Mouse (Mus musculus) cerebellum, adult 2 months (tissue): ENCODE results near the gene 1810024B03Rik. TPM values are rescaled to one million over a fixed set of nuclear protein-coding genes. Genes with fewer than 3 reads are reported as not detected.
"Not testable (repeated sequence)": the region's sequence is repeated elsewhere in the genome, so short reads cannot be mapped to it uniquely, and the experiment has no call there.

ENCODE experiments used
- DNase-seq, 2 experiments: peaks; one replicate each; pipeline ENCODE4 v3.0.0; 2021
- H3K27ac ChIP-seq: fragments of 200-500 bp; 2 replicates; pipeline ENCODE4 v1.5.1; 2012; ENCODE audit warnings: low read length, control low read depth, inconsistent platforms; ENCODE audit not compliant: insufficient read depth
- H3K27me3 ChIP-seq: fragments of 200-500 bp; 2 replicates; pipeline ENCODE4 v1.6.1; 2012; ENCODE audit warnings: inconsistent platforms, mild to moderate bottlenecking, low read length, moderate library complexity; ENCODE audit not compliant: control insufficient read depth, insufficient read depth
- H3K4me1 ChIP-seq: fragments of 200-500 bp; 2 replicates; pipeline ENCODE4 v1.6.1; 2011; ENCODE audit warnings: low read length; ENCODE audit not compliant: control insufficient read depth, insufficient read depth
- H3K4me3 ChIP-seq: fragments of 200-500 bp; replicated peaks from 2 replicates; pipeline ENCODE3; 2011; ENCODE audit warnings: mild to moderate bottlenecking, low read depth, low read length, control low read depth; ENCODE audit not compliant: insufficient read depth
- CTCF ChIP-seq: fragments of 200-500 bp; IDR thresholded peaks from 2 replicates; pipeline ENCODE4 v1.5.1; 2011; ENCODE audit warnings: low read depth, mild to moderate bottlenecking, control low read depth, low read length, moderate library complexity, borderline replicate concordance; ENCODE audit not compliant: insufficient read depth
- POLR2A ChIP-seq: fragments of 200-500 bp; IDR thresholded peaks from 2 replicates; pipeline ENCODE4 v1.6.1; 2011; ENCODE audit warnings: low read length, control low read depth, borderline replicate concordance; ENCODE audit not compliant: insufficient read depth
- WGBS: fragments of 180-500 bp; shearing (Covaris S2); methylation state at CpG from one replicate; pipeline ENCODE4 v1.1.7; 2018; 5-methylcytosine and 5-hydroxymethylcytosine counted together
- polyA plus RNA-seq: library from polyadenylated mRNA; depleted of rRNA; stranded (reverse); fragments of >200 nt; gene quantifications from 2 replicates; pipeline ENCODE4 v1.2.3, GENCODE M21; 2012

1810024B03Rik gene
- polyA plus RNA-seq, 1 experiment = 1.1 TPM

DNA sequence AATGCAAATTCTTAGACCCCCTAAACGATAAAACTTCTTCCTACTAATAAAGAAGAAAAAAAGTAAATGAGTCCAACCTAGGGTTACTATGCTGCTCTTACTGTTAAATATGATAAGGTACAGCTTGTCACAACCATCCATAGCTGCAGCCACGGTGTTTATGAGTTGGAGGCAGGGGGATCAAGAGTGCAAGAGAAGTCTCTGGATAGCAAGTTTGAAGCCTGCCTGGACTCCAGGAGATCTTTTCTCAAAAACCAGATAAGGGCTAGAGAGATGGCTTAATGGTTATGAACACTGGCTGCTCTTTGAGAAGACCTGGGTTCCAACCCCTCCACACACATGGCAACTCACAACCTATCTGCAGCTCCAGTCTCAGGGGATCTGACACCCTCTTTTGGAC is 1.2 kb downstream of the 1810024B03Rik start:
- H3K4me1 ChIP-seq = no peaks in the 10 kb centered on the region
- H3K27ac ChIP-seq = no peak overlapping the region
- no peak for DNase-seq
- no peak overlapping the region for H3K4me3 ChIP-seq
- 90% methylated on average over 2 of the region's 2 CpGs for WGBS
- TF ChIP-seq CTCF = no peak
- no peak for TF ChIP-seq POLR2A
- no peaks in the 10 kb centered on the region for H3K27me3 ChIP-seq

DNA sequence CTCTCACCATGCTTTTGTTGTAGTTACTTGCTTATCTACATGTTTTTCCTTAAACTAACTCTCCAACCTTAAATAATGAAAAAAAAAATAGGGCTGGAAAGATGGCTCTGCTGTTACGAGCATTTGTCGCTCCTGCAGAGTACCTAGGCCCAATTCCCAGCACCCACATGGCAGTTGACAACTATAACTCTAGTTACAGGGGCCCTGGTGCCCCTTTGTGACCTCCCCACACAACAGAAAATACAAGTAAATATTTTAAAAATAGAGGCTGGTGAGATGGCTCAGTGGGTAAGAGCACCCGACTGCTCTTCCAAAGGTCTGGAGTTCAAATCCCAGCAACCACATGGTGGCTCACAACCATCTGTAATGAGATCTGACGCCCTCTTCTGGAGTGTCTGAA is 2.1 kb downstream of the 1810024B03Rik start:
- H3K4me3 ChIP-seq, DNase-seq, H3K27ac ChIP-seq, H3K4me1 ChIP-seq, H3K27me3 ChIP-seq: not testable (repeated sequence)
- whole genome bisulfite sequencing = 85% methylated on average over 4 of the region's 4 CpGs

- peak; percentile 40 to 62 for DNase-seq
- Histone ChIP-seq H3K4me3 (no peak overlapping the region), H3K27ac (no peak overlapping the region), H3K27me3 (no peaks in the 10 kb centered on the region), H3K4me1 (no peaks in the 10 kb centered on the region)
- TF ChIP-seq CTCF (peak; percentile 66), POLR2A (no peak)
- WGBS = 30% methylated on average over 3 of the region's 3 CpGs
Observed at GRCm38 (mm10) chr2:127204932-127205331, 3.1 kb downstream of the 1810024B03Rik start.

GRCm38 (mm10) chr2:127189574-127189973 is 18.5 kb downstream of the 1810024B03Rik start:
- TF ChIP-seq POLR2A (no peak), CTCF (no peak)
- Histone ChIP-seq H3K27ac (no peak overlapping the region), H3K27me3 (no peaks in the 10 kb centered on the region), H3K4me3 (no peak overlapping the region), H3K4me1 (no peaks in the 10 kb centered on the region)
- no peak for DNase-seq

- Histone ChIP-seq H3K27ac (peak overlapping the region; percentile 85), H3K4me3 (peak overlapping the region; percentile 95), H3K27me3 (no peaks in the 10 kb centered on the region), H3K4me1 (no peaks in the 10 kb centered on the region)
- peak; percentile 82 to 92 for DNase-seq
- TF ChIP-seq CTCF (no peak), POLR2A (peak; percentile 68; the same call in 1 of the 2 replicates)
- under 1% methylated on average over 17 of the region's 17 CpGs for WGBS
Observed at GRCm38 (mm10) chr2:127182598-127183381, 25.3 kb downstream of the 1810024B03Rik start.

DNA sequence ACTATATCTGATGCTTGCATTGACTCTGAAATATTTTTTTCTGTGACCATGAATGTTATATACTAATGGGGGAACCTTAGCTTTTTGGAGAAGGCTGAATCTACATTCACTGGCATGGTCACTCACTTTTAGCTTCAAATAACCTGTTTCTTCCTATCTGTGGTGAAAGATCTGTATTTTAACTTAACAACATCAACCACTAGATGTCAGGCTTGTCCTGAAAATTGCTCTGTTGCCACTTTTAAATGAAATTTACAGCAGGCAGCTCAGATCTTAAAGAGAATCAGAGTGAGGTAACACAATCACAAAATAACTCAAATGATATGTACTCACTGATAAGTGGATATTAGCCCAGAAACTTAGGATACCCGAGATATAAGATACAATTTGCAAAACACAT is 41.8 kb downstream of the 1810024B03Rik start:
- not testable (repeated sequence) for H3K27me3 ChIP-seq, H3K4me1 ChIP-seq, H3K27ac ChIP-seq, H3K4me3 ChIP-seq
- peak in 1 of 2 experiments; percentile 48 for DNase-seq
- WGBS = 9% methylated on average over 1 of the region's 1 CpGs

DNA sequence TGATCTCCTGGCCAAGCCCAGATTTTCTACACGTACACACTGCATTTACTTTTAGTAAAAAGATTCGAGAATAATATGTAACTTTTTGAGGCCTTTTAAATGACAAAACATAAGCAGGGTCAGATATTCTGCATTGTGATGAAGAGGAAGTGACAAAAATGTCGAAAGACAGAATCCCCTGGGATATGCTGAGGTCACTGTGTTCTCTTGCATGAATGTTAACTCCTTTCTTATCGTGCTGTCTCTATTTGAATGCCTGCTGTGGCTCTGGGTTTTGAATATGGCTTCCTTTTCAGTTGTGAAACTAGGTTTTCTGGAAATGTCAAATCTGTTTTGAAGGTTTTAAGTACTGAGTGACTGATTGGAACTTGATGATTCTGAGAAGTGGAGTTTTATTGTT is 42.4 kb downstream of the 1810024B03Rik start:
- no peak overlapping the region for H3K27ac ChIP-seq
- 45% methylated on average over 4 of the region's 4 CpGs for WGBS
- H3K4me3 ChIP-seq = no peak overlapping the region
- TF ChIP-seq CTCF (no peak), POLR2A (no peak)
- DNase-seq = no peak
- H3K4me1 ChIP-seq = no peaks in the 10 kb centered on the region
- no peaks in the 10 kb centered on the region for H3K27me3 ChIP-seq

DNA sequence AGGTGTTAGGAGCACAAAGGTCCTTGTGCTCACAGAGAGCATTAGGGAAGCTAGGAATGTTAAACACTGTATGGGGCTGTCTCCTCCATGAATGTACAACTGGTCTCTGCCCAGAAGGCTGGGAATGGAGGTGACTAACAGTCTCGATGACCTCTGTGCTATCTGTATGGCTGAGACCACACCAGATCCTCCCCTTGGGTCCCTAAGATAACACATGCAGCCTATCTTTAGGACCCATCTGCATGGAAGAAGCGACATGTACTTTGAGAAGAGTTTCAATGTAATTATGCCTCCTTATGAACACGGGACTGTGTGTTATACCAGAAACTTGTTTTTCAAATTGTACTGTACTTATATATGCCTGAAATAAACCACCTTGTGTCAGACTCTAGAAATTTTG is 62.4 kb downstream of the 1810024B03Rik start:
- DNase-seq = no peak
- H3K4me3 ChIP-seq = no peak overlapping the region
- WGBS = 85% methylated on average over 3 of the region's 3 CpGs
- H3K4me1 ChIP-seq = no peaks in the 10 kb centered on the region; the same call in 1 of the 2 replicates
- no peaks in the 10 kb centered on the region for H3K27me3 ChIP-seq
- H3K27ac ChIP-seq = no peak overlapping the region
- TF ChIP-seq CTCF (no peak), POLR2A (no peak)
